Mouse (Mus musculus) T-cell, adult 2 months (primary cell): ENCODE data around the gene Rimkla.

Source experiments
- DNase-seq: peaks from one replicate; pipeline ENCODE4 v3.0.0; 2022; ENCODE audit warnings: low spot score

The Rimkla gene

DNA sequence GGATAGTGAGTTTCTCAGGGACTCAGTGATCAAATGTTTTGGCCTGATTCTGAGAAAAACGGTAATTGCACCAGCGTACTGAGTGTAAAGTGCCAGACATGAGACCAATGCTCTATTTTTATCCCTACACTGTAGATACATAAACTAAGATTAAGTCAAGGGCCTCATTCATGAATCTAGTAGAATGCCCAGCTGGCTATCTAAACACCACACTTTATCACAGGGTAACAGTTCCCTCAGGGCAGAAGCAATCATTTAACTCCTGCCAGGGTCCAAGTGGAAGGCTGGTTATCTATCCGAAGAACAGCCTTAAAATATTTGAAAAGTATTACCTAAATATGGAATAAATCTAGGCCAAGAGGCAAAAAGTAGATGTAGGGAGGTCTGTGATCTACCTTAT is 74.5 kb downstream of the Rimkla start:
- no peak for DNase-seq

- DNase-seq, result no peak
Observed at GRCm38 (mm10) chr4:119417270-119417669, 75.2 kb downstream of the Rimkla start.
